Mouse (Mus musculus): ENCODE results near the gene Pam.

GRCm38 (mm10) chr1:98099441-98099840 lies 4.0 kb upstream of the Pam start:
- TF ChIP-seq CTCF (IDR thresholded peaks at IDR 0.05; ENCODE audit: low read depth) = no peak
- TF ChIP-seq EP300 (optimal IDR thresholded peaks at IDR 0.05) = no peak

Data from stomach, postnatal 0 days (tissue).